Mouse (Mus musculus) myocyte (in vitro differentiated cells): ENCODE results near the gene Trpt1.

ENCODE experiments used
- CEBPB ChIP-seq: IDR thresholded peaks from 2 replicates; pipeline ENCODE4 v1.6.1; 2011; ENCODE audit warnings: mild to moderate bottlenecking, moderate library complexity; ENCODE audit not compliant: poor library complexity, insufficient read depth, severe bottlenecking
- E2F4 ChIP-seq: IDR thresholded peaks from one replicate; pipeline ENCODE4 v1.6.1; 2011; ENCODE audit warnings: mild to moderate bottlenecking, control low read depth, moderate library complexity; ENCODE audit not compliant: insufficient read depth
- MAX ChIP-seq: IDR thresholded peaks from one replicate; pipeline ENCODE4 v1.6.1; 2011; ENCODE audit warnings: low read depth, mild to moderate bottlenecking, control low read depth
- MYOD1 ChIP-seq, 3 experiments: IDR thresholded peaks; one replicate each; pipeline ENCODE4 v1.6.1; 2011; ENCODE audit warnings: control low read depth in 2 of 3, low read depth in 2 of 3, mild to moderate bottlenecking in 2 of 3, moderate library complexity in 1 of 3; ENCODE audit not compliant: insufficient read length in 2 of 3, control insufficient read depth in 1 of 3
- MYOG ChIP-seq, 3 experiments: IDR thresholded peaks; one replicate each; pipeline ENCODE4 v1.6.1; 2011; ENCODE audit warnings: control low read depth in 2 of 3, low read depth in 2 of 3, mild to moderate bottlenecking in 2 of 3; ENCODE audit not compliant: insufficient read length in 2 of 3, control insufficient read depth in 1 of 3, insufficient read depth in 1 of 3
- POLR2A ChIP-seq: IDR thresholded peaks from one replicate; pipeline ENCODE4 v1.6.1; 2011; ENCODE audit warnings: low read depth, mild to moderate bottlenecking, control low read depth, moderate library complexity; ENCODE audit not compliant: insufficient read length
- POLR2AphosphoS2 ChIP-seq: IDR thresholded peaks from one replicate; pipeline ENCODE4 v1.6.1; 2011; ENCODE audit warnings: low read depth, control low read depth; ENCODE audit not compliant: insufficient read length
- REST ChIP-seq: IDR thresholded peaks from one replicate; pipeline ENCODE4 v1.6.1; 2011; ENCODE audit warnings: mild to moderate bottlenecking, control low read depth, moderate library complexity; ENCODE audit not compliant: insufficient read depth, insufficient read length
- SRF ChIP-seq: IDR thresholded peaks from one replicate; pipeline ENCODE4 v1.6.1; 2011; ENCODE audit warnings: low read depth; ENCODE audit not compliant: control insufficient read depth, insufficient read length
- TCF12 ChIP-seq: IDR thresholded peaks from one replicate; pipeline ENCODE4 v1.6.1; 2011; ENCODE audit warnings: mild to moderate bottlenecking, control low read depth; ENCODE audit not compliant: poor library complexity, insufficient read depth, severe bottlenecking
- TCF3 ChIP-seq: IDR thresholded peaks from one replicate; pipeline ENCODE4 v1.6.1; 2011; ENCODE audit warnings: low read depth, control low read depth; ENCODE audit not compliant: insufficient read length
- USF1 ChIP-seq: IDR thresholded peaks from one replicate; pipeline ENCODE4 v1.6.1; 2011; ENCODE audit warnings: low read depth, mild to moderate bottlenecking, control low read depth, moderate library complexity

DNA sequence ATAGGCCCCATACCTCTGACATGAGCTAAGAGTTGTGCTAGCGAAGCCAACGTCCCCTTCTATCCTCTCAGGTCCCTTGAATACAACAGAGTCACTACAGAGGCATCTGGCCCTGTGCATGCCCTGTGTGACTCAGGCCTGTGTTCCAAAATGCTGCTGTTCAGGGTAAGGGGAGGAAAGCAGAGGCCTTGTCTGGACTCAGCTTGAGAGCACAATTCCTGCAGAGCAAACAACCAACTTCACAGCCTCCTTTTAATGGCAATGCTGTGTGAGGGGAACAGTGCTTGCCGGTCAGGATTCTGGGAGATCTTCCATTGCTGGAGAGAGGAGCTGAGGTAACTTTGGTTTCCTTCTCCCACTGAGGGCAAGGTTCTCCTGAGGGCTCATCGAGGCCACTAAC is 48.3 kb downstream of the Trpt1 start:
- TF ChIP-seq POLR2A (no peak), USF1 (no peak), POLR2AphosphoS2 (no peak), MYOD1 (IDR thresholded peaks at IDR 0.05; ENCODE audit: control insufficient read depth in 1 of 3, insufficient read length in 2 of 3, low read depth in 2 of 3) (no peak), TCF12 (no peak), TCF3 (no peak), E2F4 (no peak), MYOG (IDR thresholded peaks at IDR 0.05; ENCODE audit: control insufficient read depth in 1 of 3, insufficient read depth in 1 of 3, insufficient read length in 2 of 3, low read depth in 2 of 3) (no peak), CEBPB (no peak), MAX (no peak), REST (no peak), SRF (no peak)
